Mouse (Mus musculus) embryonic fibroblast, embryonic 13.5 days (primary cell): ENCODE measurements around the gene Cpa5.

Experiments
- CTCF ChIP-seq: IDR thresholded peaks from 2 replicates; pipeline ENCODE4 v1.5.1; 2011; ENCODE audit warnings: mild to moderate bottlenecking, control low read depth, low read length, moderate library complexity, borderline replicate concordance; ENCODE audit not compliant: insufficient read depth
- POLR2A ChIP-seq: IDR thresholded peaks from 2 replicates; pipeline ENCODE4 v1.6.1; 2011; ENCODE audit warnings: low read depth, mild to moderate bottlenecking, control low read depth, low read length, moderate library complexity

- no peak for TF ChIP-seq POLR2A
- TF ChIP-seq CTCF, result no peak
Observed at GRCm38 (mm10) chr6:30652425-30653188, 41.8 kb downstream of the Cpa5 start.
